Mouse (Mus musculus) spleen, adult 2 months (tissue): ENCODE results near the gene Trmo.

ENCODE experiments used
- CTCF ChIP-seq: fragments of 200-500 bp; IDR thresholded peaks from 2 replicates; pipeline ENCODE4 v1.5.1; 2011; ENCODE audit warnings: mild to moderate bottlenecking, inconsistent platforms; ENCODE audit not compliant: insufficient read depth, insufficient read length, insufficient replicate concordance; ENCODE audit errors: extremely low read depth
- POLR2A ChIP-seq: fragments of 200-500 bp; IDR thresholded peaks from 2 replicates; pipeline ENCODE4 v1.6.1; 2011; ENCODE audit warnings: low read depth, low read length, inconsistent platforms

DNA sequence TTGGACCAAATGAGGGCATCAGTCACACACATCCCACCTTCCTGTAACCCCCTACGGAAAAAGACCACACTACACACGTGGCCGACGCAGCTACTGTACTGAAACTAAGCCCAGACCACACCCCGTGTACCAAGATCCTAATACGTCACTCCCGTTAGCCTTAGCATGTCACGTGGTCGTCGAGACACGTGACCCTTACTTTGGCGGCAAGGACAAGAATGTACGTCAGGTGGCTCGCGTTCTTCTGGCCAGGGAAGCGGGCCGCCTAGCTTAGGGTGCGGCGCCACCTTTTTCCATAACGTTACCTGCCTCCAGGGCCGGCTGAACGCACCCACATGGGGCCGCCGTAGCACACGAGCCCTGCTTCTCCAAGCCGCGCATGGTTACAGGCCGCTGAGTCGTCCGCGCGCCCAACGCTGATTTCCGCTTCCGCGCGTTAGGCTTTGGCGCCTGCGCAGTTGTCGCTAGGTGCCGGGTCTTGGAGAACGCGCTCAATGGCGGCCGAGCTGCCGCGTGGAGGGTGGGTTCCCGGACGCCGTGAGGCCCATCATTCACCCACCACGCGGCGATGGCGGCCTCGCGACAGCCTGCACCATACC, at the start of gene Trmo:
- TF ChIP-seq CTCF (no peak), POLR2A (peak; percentile 93)
